Mouse (Mus musculus) hindbrain, postnatal 0 days (tissue): ENCODE data around the gene Fam114a2. TPM values are rescaled to one million over a fixed set of nuclear protein-coding genes. Genes with fewer than 3 reads are reported as not detected.
A peak's percentile ranks its signal among the peaks of the same experiment; 100 is the strongest.

Experiments used
- ATAC-seq: fragments of 200-750 bp; cut with Nextera tagmentation; 2 replicates; pipeline ENCODE4 v1.8.0; 2017; ENCODE audit warnings: mild to moderate bottlenecking, moderate TSS enrichment, moderate library complexity
- DNase-seq: peaks from one replicate; pipeline ENCODE4 v3.0.0-alpha.2; 2015; ENCODE audit warnings: low spot score
- H3K27ac ChIP-seq: fragments of 300-500 bp; sonication (generic); 2 replicates; pipeline ENCODE4 v1.5.1; 2014; ENCODE audit warnings: mild to moderate bottlenecking
- H3K27me3 ChIP-seq: fragments of 300-500 bp; sonication (generic); 2 replicates; pipeline ENCODE4 v1.6.1; 2014; ENCODE audit warnings: low read length, mixed read lengths; ENCODE audit not compliant: insufficient read depth
- H3K36me3 ChIP-seq: fragments of 300-500 bp; sonication (generic); 2 replicates; pipeline ENCODE4 v1.6.1; 2014; ENCODE audit warnings: low read length, mixed read lengths; ENCODE audit not compliant: insufficient read depth
- H3K4me1 ChIP-seq: fragments of 300-500 bp; sonication (generic); 2 replicates; pipeline ENCODE4 v1.6.1; 2014; ENCODE audit warnings: antibody characterized with exemption, low read length, mixed read lengths; ENCODE audit not compliant: insufficient read depth
- H3K4me2 ChIP-seq: fragments of 300-500 bp; sonication (generic); 2 replicates; pipeline ENCODE4 v1.6.1; 2014; ENCODE audit warnings: low read depth, mild to moderate bottlenecking, low read length, moderate library complexity, mixed read lengths
- H3K4me3 ChIP-seq: fragments of 300-500 bp; sonication (generic); 2 replicates; pipeline ENCODE4 v1.5.1; 2014; ENCODE audit warnings: low read length
- H3K9ac ChIP-seq: fragments of 300-500 bp; sonication (generic); replicated peaks from 2 replicates; pipeline ENCODE4 v1.6.1; 2014; ENCODE audit warnings: mild to moderate bottlenecking, low read length, moderate library complexity, mixed read lengths
- H3K9me3 ChIP-seq: fragments of 300-500 bp; sonication (generic); 2 replicates; pipeline ENCODE4 v1.6.1; 2016; ENCODE audit warnings: low read length, mixed read lengths
- CTCF ChIP-seq: IDR thresholded peaks from 2 replicates; pipeline ENCODE4 v1.5.1; 2016; ENCODE audit warnings: antibody characterized with exemption, control low read depth, low read depth
- WGBS: fragments of 180-500 bp; shearing (Covaris S2); extraction: QIAGEN DNeasy Blood & Tissue Kit; methylation state at CpG from one replicate; pipeline ENCODE4 v1.1.7; 2014; 5-methylcytosine and 5-hydroxymethylcytosine counted together
- polyA plus RNA-seq: library from polyadenylated mRNA; unstranded; fragments of >200 nt; fragmentation: Nextera tagmentation; extraction: Ambion mirVana; gene quantifications from 2 replicates; pipeline ENCODE4 v1.2.1, GENCODE M21; 2015
- total RNA-seq: library from RNA; depleted of rRNA; stranded (reverse); fragments of >200 nt; gene quantifications from 2 replicates; pipeline ENCODE4 v1.2.3, GENCODE M21; 2014

Fam114a2 gene
- total and polyA plus RNA-seq, 2 experiments from 2014 or later: 28.9 to 51.2 TPM

- Histone ChIP-seq H3K4me3 (no peak overlapping the region), H3K36me3 (no peaks in the 10 kb centered on the region), H3K4me2 (no peak overlapping the region), H3K9me3 (no peaks in the 10 kb centered on the region), H3K4me1 (peaks cover 10% of the 10 kb centered on the region; the same call in 1 of the 2 replicates), H3K27me3 (no peaks in the 10 kb centered on the region), H3K27ac (no peak overlapping the region), H3K9ac (no peak overlapping the region)
- DNase-seq (no peak), ATAC-seq (no peak)
- TF ChIP-seq CTCF: no peak
- 91% methylated on average over 3 of the region's 3 CpGs for WGBS
Measured at GRCm38 (mm10) chr11:57521206-57521605, 2.8 kb upstream of the Fam114a2 start.

- DNase-seq: no peak
- peak overlapping the region; percentile 60 for H3K4me2 ChIP-seq
- WGBS: 80% methylated on average over 5 of the region's 5 CpGs
Measured at GRCm38 (mm10) chr11:57519304-57519703, 887 bp upstream of the Fam114a2 start.

GRCm38 (mm10) chr11:57518751-57519148 lies 333 bp upstream of the Fam114a2 start:
- Histone ChIP-seq H3K4me2 (peak overlapping the region; percentile 60), H3K27me3 (no peaks in the 10 kb centered on the region), H3K4me3 (peak overlapping the region; percentile 62), H3K9me3 (no peaks in the 10 kb centered on the region), H3K27ac (peak overlapping the region; percentile 61), H3K9ac (peak overlapping the region; percentile 61), H3K36me3 (no peaks in the 10 kb centered on the region), H3K4me1 (peaks cover 10% of the 10 kb centered on the region; the same call in 1 of the 2 replicates)
- no peak for DNase-seq
- TF ChIP-seq CTCF: no peak
- WGBS: 0% methylated on average over 15 of the region's 16 CpGs
- ATAC-seq: no peak

More at GRCm38 (mm10) chr11:57519304-57519703, 887 bp upstream of the Fam114a2 start:
- Histone ChIP-seq H3K27ac (no peak overlapping the region; the same call in 1 of the 2 replicates), H3K36me3 (no peaks in the 10 kb centered on the region), H3K9me3 (no peaks in the 10 kb centered on the region), H3K27me3 (no peaks in the 10 kb centered on the region), H3K4me3 (peak overlapping the region; percentile 62), H3K4me1 (peaks cover 10% of the 10 kb centered on the region; the same call in 1 of the 2 replicates), H3K9ac (peak overlapping the region; percentile 61; the same call in 1 of the 2 replicates)
- ATAC-seq: no peak
- TF ChIP-seq CTCF: no peak

- DNase-seq (no peak), ATAC-seq (no peak)
- Histone ChIP-seq H3K4me3 (no peak overlapping the region), H3K9me3 (no peaks in the 10 kb centered on the region), H3K36me3 (peaks cover 9% of the 10 kb centered on the region; the same call in 1 of the 2 replicates), H3K27ac (no peak overlapping the region), H3K9ac (no peak overlapping the region), H3K4me2 (peak overlapping the region; percentile 60; the same call in 1 of the 2 replicates), H3K4me1 (peaks cover 10% of the 10 kb centered on the region; the same call in 1 of the 2 replicates), H3K27me3 (no peaks in the 10 kb centered on the region)
- no peak for TF ChIP-seq CTCF
- 68% methylated on average over 5 of the region's 5 CpGs for WGBS
Measured at GRCm38 (mm10) chr11:57516946-57517441, 1.4 kb downstream of the Fam114a2 start.

- Histone ChIP-seq H3K27ac (no peak overlapping the region), H3K4me1 (peaks cover 10% of the 10 kb centered on the region; the same call in 1 of the 2 replicates), H3K9me3 (no peaks in the 10 kb centered on the region), H3K36me3 (peaks cover 17% of the 10 kb centered on the region; the same call in 1 of the 2 replicates), H3K4me2 (no peak overlapping the region), H3K27me3 (no peaks in the 10 kb centered on the region), H3K9ac (no peak overlapping the region), H3K4me3 (no peak overlapping the region)
- WGBS: 90% methylated on average over 5 of the region's 5 CpGs
- no peak for TF ChIP-seq CTCF
- DNase-seq: no peak
- ATAC-seq: no peak
Measured at GRCm38 (mm10) chr11:57515218-57515617, 3.2 kb downstream of the Fam114a2 start.

GRCm38 (mm10) chr11:57506899-57507298 lies 11.5 kb downstream of the Fam114a2 start:
- DNase-seq (peak; percentile 8), ATAC-seq (no peak)
- H3K9ac ChIP-seq: no peak overlapping the region
- no peaks in the 10 kb centered on the region for H3K27me3 ChIP-seq
- WGBS: 36% methylated on average over 6 of the region's 6 CpGs
- H3K36me3 ChIP-seq: peaks cover 34% of the 10 kb centered on the region; the same call in 1 of the 2 replicates
- H3K9me3 ChIP-seq: no peaks in the 10 kb centered on the region
- no peak for TF ChIP-seq CTCF
- no peaks in the 10 kb centered on the region for H3K4me1 ChIP-seq
- H3K4me2 ChIP-seq: no peak overlapping the region
- 0 out of 2 replicates have a peak overlapping the region, but pooled peaks have one; percentile 4 for H3K27ac ChIP-seq
- H3K4me3 ChIP-seq: no peak overlapping the region

- Histone ChIP-seq H3K9ac (no peak overlapping the region), H3K4me3 (no peak overlapping the region), H3K36me3 (peaks cover 32% of the 10 kb centered on the region; the same call in 1 of the 2 replicates), H3K27me3 (no peaks in the 10 kb centered on the region), H3K27ac (no peak overlapping the region), H3K9me3 (no peaks in the 10 kb centered on the region), H3K4me2 (no peak overlapping the region), H3K4me1 (no peaks in the 10 kb centered on the region)
- 72% methylated on average over 5 of the region's 5 CpGs for WGBS
- no peak for TF ChIP-seq CTCF
- ATAC-seq: no peak
- DNase-seq: no peak
Measured at GRCm38 (mm10) chr11:57503155-57503554, 15.3 kb downstream of the Fam114a2 start.
